Mouse (Mus musculus): ENCODE results near the gene Eri3.
A peak's percentile ranks its signal among the peaks of the same experiment; 100 is the strongest.

Gene Eri3

DNA sequence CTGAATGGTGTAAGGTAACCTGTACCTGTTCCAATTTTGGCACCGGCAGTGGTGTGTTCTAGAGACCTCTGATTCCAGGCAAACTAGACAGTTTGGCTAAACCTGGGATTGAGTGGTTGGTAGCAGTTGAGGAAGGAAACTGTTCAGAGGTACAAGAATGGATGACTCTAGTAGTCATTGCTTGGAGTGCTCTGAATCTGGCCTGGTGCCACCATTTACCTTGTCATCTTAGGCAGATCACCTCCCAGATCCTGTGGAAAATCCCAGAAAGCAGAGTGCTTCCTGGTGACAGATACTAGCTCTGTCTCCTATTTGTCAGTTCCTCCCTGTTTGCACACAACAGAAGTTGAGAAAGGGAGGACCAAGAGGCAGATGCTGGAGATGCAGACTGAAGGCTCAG, 27.4 kb downstream of the Eri3 start:
- no peak for DNase-seq (ENCODE audit: extremely low spot score)

GRCm38 (mm10) chr4:117581626-117582025, 31.5 kb downstream of the Eri3 start:
- no peak for DNase-seq (ENCODE audit: extremely low spot score)

GRCm38 (mm10) chr4:117585995-117586394, 35.8 kb downstream of the Eri3 start:
- no peak for DNase-seq (ENCODE audit: extremely low spot score)

DNA sequence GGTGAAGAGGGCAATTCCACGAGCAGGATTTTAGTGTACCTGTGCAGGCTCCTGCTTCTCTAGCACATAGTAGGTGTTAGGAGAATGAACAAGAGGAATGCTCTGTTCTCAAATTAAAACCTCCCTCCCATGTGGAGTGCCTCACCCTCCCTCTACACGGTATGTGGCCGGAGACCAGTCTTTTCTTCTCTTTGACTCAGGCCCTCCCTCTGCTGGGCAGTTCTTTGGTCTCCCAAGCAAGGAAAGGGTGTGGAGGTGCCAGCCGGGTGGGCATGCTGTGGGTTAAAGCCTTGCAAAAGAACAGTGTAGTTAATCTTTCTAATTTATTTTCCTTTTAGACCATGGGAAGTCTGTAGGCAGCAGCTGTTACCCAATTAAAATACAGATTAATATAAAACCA, 37.3 kb downstream of the Eri3 start:
- no peak for DNase-seq (ENCODE audit: extremely low spot score)

DNA sequence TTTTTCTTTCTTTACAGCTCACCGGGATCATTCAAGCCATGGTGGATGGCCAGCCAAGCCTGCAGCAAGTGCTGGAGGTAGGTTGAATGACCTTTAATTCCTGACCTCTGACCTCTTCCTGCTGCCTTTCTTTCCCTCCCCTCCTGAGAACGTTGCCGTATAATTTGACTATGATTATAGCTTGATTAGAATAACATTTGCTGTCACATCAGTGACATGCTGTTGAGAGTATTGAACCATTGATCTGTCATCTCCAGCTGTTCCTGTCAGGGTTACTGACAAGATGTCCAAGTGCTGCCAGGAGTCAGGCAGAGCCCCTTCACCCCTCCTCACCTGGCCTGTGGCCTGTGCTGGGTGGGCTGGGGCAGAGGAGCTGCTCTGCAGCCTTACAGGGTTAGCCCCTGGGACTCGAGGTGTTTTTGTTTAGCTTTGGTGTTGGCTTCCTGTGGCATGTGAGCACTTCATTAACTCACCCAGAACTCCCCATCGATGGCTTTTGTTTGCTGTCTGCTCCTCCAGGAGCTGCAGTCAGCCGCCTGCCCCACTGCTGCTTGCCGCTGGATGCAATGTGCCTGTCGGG, 39.0 kb downstream of the Eri3 start:
- DNase-seq (ENCODE audit: extremely low spot score) = peak; percentile 33

GRCm38 (mm10) chr4:117590781-117591180, 40.6 kb downstream of the Eri3 start:
- no peak for DNase-seq (ENCODE audit: extremely low spot score)

DNA sequence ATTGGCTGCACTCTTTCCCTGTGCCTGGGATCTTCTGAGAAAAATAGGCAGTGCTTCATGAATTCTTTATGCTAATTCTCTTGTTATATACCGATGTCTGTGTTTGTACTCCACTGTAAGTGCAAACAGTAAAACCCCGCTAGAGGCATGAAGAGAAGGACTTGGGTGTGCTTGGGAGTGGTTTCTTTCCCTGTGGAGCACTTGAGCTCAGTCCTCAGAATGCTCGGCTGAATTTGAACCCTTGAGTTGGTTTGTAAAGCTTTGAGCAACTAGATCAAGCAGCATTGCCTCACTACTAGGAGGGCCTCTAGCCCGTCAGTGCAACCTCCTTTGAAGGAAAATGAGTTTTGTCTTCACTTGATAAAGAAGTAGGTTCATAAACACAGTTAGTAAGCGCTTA, 42.0 kb downstream of the Eri3 start:
- DNase-seq (ENCODE audit: extremely low spot score) = no peak

- DNase-seq (ENCODE audit: extremely low spot score) = no peak
Observed at GRCm38 (mm10) chr4:117595293-117595692, 45.1 kb downstream of the Eri3 start.

- no peak for DNase-seq (ENCODE audit: extremely low spot score)
Observed at GRCm38 (mm10) chr4:117599986-117600565, 49.9 kb downstream of the Eri3 start.

DNA sequence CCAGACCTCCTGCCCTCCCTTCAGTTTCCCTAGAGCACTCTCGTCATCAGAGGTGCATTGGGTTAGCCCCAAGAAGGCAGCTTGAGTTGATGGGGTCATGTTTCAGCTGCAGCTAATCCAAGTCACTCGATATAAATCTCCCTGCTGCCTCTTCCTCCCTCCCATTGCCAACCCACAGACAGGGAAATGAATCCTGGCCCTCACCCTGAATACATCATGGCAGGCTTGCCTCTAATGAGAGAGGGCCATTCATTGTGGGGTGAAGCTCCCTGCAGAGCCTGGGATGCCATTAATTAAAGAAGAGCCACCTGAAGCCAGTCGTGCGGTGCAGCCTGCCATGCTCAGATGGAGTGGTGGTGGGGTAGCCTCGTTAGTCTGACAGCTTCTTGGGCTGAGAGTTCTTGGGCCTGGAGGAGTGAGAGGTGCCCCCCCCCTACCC, 51.2 kb downstream of the Eri3 start:
- no peak for DNase-seq (ENCODE audit: extremely low spot score)

- DNase-seq (ENCODE audit: extremely low spot score) = peak; percentile 45
Observed at GRCm38 (mm10) chr4:117605099-117605953, 55.2 kb downstream of the Eri3 start.

GRCm38 (mm10) chr4:117605954-117606227, 55.7 kb downstream of the Eri3 start:
- no peak for DNase-seq (ENCODE audit: extremely low spot score)

GRCm38 (mm10) chr4:117606831-117607610, 56.9 kb downstream of the Eri3 start:
- no peak for DNase-seq (ENCODE audit: extremely low spot score)

DNA sequence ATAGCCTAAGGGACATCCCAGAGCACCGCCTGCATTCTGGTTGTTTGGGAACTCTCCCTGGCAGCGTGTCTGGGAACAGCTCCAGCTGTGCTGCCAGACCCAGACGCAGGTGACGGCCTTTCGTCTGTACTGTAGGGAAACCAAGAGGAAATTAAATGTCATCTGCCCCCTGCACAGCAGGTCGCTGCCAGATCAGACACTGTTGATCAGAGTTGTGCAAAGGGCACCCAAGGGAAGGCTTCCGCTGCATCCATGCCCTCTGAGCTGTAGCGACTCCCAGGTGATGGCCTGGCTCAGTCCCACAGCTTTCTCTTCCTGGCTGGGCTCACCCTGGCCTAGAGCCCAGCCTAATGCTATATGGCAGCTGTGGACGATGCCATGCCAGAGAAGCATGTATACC, 58.1 kb downstream of the Eri3 start:
- no peak for DNase-seq (ENCODE audit: extremely low spot score)

GRCm38 (mm10) chr4:117609371-117610039, 59.3 kb downstream of the Eri3 start:
- peak; percentile 29 for DNase-seq (ENCODE audit: extremely low spot score)

- no peak for DNase-seq (ENCODE audit: extremely low spot score)
Observed at GRCm38 (mm10) chr4:117611385-117611784, 61.2 kb downstream of the Eri3 start.

- DNase-seq (ENCODE audit: extremely low spot score) = no peak
Observed at GRCm38 (mm10) chr4:117611814-117612213, 61.6 kb downstream of the Eri3 start.

DNA sequence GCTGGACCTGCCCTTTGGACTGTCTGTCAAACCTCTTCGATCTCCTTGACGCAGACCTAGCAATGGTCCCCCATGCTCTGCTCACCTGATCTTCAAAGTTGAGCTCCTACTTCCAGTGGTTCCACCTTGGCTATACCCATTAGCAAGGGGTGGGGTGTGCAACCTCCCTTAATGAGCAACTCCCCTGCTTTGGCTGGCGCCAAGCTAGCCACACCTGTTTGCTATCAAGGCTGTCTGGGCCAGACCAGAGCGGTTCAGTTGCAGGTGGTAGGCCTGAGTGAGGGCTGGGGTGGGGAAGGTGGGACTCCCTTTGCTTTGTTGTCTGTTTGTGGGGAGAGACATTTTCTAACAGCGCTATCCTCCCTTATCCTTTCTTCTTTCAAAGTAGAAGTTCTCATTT, 62.5 kb downstream of the Eri3 start:
- DNase-seq (ENCODE audit: extremely low spot score) = no peak

DNA sequence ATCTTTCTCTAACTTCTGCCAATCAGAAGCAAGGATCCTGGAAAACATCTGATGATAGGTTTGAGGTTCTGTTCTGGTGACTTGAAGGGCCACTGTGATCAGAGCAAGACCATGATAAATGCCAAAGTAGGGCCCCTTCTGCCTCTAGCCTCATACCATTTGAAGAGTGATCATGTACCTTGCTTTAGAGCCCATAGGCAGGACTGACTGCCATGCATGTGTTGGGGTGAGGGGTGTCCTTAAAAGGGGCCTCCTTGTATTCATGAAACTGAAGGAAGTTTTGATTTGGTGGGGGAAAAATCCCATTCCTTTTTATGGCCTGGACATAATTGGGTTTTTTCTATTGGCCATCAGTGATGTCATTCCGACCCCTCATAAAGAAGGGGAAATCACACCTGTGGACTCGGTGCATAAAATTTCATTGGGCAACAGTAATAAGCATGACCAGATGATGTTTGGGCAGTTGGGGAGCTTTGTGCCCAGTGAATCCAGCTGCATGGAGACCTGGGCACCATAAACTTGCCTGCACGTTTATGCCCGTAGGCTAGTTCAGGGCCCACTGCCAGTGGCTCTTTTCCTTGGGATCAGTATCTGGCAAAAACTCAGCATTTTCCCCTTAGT, 63.1 kb downstream of the Eri3 start:
- DNase-seq (ENCODE audit: extremely low spot score) = no peak

DNA sequence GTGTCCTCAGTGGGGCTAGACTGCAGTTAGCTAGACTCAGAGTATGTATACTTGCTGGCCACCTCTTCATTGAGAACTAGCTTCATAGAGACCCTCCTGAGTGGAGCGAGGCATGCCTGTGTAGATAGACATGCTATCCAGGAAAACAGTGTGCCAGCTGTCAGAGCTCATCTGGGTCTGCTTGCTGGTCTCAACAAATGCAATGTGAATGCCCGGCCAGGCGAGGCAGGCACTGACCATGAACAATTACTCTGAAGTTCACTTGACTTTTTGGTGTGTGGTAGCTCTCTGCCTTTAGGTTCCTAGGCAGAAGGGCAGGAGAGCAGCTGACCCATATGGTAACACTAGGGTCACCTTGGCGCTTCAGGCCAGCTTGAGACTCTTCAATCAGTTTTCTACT, 66.4 kb downstream of the Eri3 start:
- DNase-seq (ENCODE audit: extremely low spot score) = no peak

DNA sequence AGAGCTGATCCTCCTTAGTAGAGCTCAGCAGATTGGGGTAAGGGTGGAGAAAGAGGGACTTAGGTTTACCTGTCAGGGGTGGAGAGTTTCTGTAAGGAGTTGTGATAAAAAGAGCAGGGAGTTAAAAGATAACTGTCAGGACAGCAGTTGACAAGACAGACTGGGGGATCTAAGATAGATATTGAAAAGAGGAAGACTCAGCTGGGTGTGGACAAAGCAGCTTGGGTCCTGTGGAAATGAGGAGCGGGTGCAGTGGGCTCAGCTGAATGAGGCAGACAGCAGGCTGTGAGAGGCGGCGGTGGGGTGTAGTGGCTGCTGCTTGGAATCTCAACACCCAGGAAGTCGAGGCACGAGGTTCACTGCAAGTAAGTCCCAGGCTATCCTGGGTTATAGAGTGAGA, 72.1 kb downstream of the Eri3 start:
- no peak for DNase-seq (ENCODE audit: extremely low spot score)

- DNase-seq (ENCODE audit: extremely low spot score) = no peak
Observed at GRCm38 (mm10) chr4:117623025-117623424, 72.9 kb downstream of the Eri3 start.
